Comparison of ENCODE assay signal across 14 mouse cellular contexts in genomic region chr10:20780946-20781345, GRCm38 (mm10).
"Had no signal": no experiment of that assay in that cellular context is flagged by ENCODE, and none has a peak within 500 bp of the region (broad histone marks: within the 10 kb centered on the region; RNA-seq: fewer than 3 reads in every experiment).

No protein-coding gene starts in this region.

- DNase-seq: gastrocnemius, postnatal 14 days; gastrocnemius, postnatal 36 days; heart, adult 11 months; heart, adult 2 months; heart, postnatal 14 days; heart, postnatal 36 days; kidney, adult 11 months; kidney, adult 2 months; kidney, adult 9 months; kidney, postnatal 14 days; kidney, postnatal 36 days; layer of hippocampus, adult 9-11 months; liver; liver, embryonic 13.5 days had no signal
